Mouse (Mus musculus) spleen, adult 2 months (tissue): ENCODE data around the gene S100pbp.

ENCODE experiments used
- CTCF ChIP-seq: fragments of 200-500 bp; IDR thresholded peaks from 2 replicates; pipeline ENCODE4 v1.5.1; 2011; ENCODE audit warnings: mild to moderate bottlenecking, inconsistent platforms; ENCODE audit not compliant: insufficient read depth, insufficient read length, insufficient replicate concordance; ENCODE audit errors: extremely low read depth
- POLR2A ChIP-seq: fragments of 200-500 bp; IDR thresholded peaks from 2 replicates; pipeline ENCODE4 v1.6.1; 2011; ENCODE audit warnings: low read depth, low read length, inconsistent platforms

GRCm38 (mm10) chr4:129116703-129117102 lies 72.8 kb downstream of the S100pbp start:
- TF ChIP-seq POLR2A (no peak), CTCF (no peak)
